Mouse (Mus musculus): ENCODE measurements around the gene Slc7a8.

The Slc7a8 gene

GRCm38 (mm10) chr14:54781610-54782365 is at the start of gene Slc7a8:
Slc7a8 (minus strand) TSS chr14:54781946.
- DNase-seq (ENCODE audit: low read depth, low spot score), result no peak

DNA sequence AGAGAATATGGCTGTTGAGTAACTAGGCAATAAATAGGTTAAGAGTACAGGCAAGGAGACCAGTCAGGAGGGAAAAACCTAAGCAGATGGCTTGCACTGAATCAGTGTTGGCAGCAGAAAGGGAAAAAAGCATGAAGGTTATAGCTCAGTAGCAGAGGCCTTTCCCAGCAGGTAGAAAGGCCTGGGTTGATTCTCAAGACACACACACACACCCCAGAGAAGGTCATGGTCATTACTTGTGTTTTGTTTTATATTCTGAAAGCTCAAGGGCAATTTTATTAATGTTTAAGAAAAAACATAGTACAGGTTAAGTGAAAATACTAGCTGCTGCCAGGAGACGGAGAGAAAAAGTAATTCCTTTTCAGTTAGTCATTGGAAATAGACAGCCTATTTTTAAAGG is 42.0 kb upstream of the Slc7a8 start:
- DNase-seq (ENCODE audit: low read depth, low spot score), result no peak

GRCm38 (mm10) chr14:54822301-54822700 is 40.6 kb upstream of the Slc7a8 start:
- DNase-seq (ENCODE audit: low read depth, low spot score), result no peak

DNA sequence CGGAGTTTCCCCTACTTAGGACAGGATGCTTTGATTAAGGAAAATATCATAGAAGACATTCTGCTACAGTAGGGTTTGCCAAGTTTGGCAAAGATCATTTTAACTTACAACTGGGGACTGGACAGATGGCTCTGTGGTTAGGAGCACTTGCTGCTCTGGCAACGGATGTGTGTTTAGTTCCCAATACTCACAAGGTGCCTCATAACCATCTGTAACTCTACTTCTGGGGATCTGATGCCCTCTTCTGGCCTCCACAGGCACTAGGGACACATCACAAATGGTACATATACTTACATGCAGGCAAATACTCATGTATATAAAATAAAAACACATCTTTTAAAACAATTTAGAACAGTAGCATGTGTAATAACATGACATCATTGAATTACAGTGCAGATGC is 36.0 kb upstream of the Slc7a8 start:
- peak; percentile 34 for DNase-seq (ENCODE audit: low read depth, low spot score)

- DNase-seq (ENCODE audit: low read depth, low spot score), result no peak
Measured at GRCm38 (mm10) chr14:54815737-54816136, 34.0 kb upstream of the Slc7a8 start.

GRCm38 (mm10) chr14:54813991-54814390 is 32.2 kb upstream of the Slc7a8 start, which contains the start of gene Rnf212b:
Rnf212b (plus strand) TSS chr14:54814141.
- DNase-seq (ENCODE audit: low read depth, low spot score), result no peak

GRCm38 (mm10) chr14:54809668-54810033 is 27.9 kb upstream of the Slc7a8 start:
- no peak for DNase-seq (ENCODE audit: low read depth, low spot score)

DNA sequence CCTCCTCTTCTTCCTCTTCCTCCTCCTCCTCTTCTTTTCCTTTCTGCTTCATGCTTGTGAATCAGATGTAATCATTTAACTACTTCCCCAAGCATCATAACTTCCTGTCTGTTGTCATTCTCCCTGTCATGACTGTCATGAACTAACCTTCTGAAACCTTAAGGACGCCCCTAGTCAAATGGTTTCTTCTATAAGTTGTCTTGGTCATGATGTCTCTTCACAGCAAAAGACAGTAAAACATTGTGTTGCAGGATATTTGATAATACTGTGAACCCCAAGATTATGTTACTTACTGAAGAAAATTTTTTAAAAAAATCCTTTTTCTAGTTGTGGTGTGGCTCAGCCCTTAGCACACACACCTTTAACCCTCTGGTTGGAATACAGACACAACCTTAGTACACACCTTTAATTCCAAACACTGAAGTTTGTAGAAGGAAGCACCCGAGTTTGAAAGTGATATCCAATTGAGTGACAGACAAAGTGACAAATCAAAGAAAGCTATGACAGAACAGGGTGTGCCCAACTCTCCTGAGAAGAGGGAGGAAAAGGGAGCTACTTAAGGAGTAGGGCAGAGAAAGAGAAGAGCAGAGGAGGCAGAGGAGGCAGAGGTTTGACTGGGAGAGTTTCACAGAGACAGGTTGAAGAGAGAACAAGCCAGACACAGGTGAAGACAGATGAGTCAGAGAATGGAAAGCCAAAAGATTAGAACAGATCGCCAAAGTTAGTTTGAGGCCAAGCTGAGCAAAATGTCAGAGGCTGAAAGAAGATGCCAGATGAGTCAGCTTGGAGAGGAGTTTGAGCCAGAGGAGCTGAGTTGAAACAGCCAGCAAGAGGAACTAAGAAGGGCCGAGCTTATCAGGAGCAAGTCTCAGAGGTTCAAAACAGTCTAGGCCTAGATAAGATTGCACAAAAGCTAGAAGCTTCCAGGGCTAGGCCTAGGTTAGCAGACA is 27.2 kb upstream of the Slc7a8 start:
- peak; percentile 56 for DNase-seq (ENCODE audit: low read depth, low spot score)

- DNase-seq (ENCODE audit: low read depth, low spot score), result no peak
Measured at GRCm38 (mm10) chr14:54806124-54806523, 24.4 kb upstream of the Slc7a8 start.

DNA sequence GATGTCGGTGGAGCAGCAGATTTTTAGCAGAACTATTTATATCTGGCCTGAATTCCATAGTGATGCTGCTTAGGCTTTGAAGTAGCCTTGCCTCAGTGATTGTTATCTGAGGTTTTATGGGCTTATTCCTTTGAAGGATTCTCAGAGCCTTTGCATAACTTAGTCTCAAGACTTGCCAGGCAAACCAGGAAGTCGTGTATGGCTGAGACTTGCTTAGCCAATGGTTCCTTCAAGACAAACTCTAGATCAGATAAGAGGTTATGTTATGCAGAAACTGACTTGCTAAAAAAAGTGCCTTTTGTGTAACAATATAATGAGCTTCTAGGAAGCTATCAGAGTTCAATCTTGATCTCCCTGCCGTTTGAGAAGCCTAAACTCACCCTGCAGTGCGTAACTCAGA is 20.7 kb upstream of the Slc7a8 start:
- no peak for DNase-seq (ENCODE audit: low read depth, low spot score)

GRCm38 (mm10) chr14:54799686-54800085 is 17.9 kb upstream of the Slc7a8 start:
- no peak for DNase-seq (ENCODE audit: low read depth, low spot score)

GRCm38 (mm10) chr14:54796760-54797159 is 15.0 kb upstream of the Slc7a8 start:
- DNase-seq (ENCODE audit: low read depth, low spot score), result no peak

- no peak for DNase-seq (ENCODE audit: low read depth, low spot score)
Measured at GRCm38 (mm10) chr14:54795901-54796300, 14.2 kb upstream of the Slc7a8 start.

- DNase-seq (ENCODE audit: low read depth, low spot score), result no peak
Measured at GRCm38 (mm10) chr14:54793894-54794830, 12.4 kb upstream of the Slc7a8 start.

- no peak for DNase-seq (ENCODE audit: low read depth, low spot score)
Measured at GRCm38 (mm10) chr14:54793351-54793750, 11.6 kb upstream of the Slc7a8 start.

DNA sequence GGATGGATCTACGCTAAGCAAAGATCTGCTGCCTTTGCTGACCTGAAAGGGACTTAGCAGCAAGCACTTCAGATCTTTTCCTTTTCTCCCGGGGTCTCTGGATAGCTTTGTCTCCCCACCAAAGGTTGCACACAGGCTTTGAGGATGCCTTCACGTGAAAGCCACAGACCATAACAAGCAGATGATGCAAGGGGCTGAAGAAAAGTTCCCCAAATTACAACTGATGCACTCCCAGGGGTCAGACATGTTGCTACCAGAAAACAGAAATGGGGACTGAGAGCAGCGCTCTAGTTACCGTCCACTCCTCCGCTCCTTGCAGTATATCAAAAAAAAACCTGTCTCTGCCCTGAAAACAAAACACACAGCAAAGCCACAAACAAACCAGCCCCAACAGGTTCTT is 10.4 kb upstream of the Slc7a8 start:
- DNase-seq (ENCODE audit: low read depth, low spot score), result no peak

DNA sequence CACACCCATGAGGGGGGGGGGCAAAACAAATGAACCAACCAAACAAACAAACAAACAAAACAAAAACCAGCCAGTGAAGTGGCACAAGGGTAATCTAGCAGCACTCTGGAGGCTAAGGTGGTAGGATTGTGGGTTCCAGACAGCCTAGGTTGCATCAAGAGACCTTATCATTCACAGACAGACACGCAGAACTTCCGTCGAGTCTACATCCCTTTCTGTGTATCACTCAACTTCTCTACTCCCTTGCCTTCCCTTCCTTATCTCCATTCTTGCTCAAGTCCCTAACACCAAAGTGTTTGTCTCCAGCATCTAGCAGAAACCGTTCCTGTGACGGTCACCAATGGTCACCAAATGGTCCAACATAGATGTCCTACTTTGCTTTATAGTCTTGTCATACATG is 6.5 kb upstream of the Slc7a8 start:
- no peak for DNase-seq (ENCODE audit: low read depth, low spot score)

GRCm38 (mm10) chr14:54787226-54787625 is 5.5 kb upstream of the Slc7a8 start:
- no peak for DNase-seq (ENCODE audit: low read depth, low spot score)

DNA sequence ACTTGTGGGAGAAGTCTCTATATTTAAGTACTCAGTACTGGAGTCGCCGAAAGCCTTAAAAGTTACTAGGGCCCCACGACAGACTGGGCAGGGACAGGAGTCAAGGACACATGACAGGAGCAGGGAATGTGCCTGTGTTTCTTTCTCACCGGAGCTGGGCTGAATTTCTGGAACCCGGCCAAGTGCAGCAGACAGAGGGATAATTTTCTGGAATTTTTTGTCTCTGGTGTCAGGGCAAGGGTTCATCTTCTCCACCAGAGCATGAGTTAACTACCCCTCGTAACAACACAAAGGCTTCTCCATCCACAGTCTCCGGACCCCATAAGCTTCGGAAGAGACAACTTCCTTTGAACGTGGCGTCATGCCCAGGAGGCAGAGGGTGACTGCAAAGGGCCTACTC is 4.7 kb upstream of the Slc7a8 start:
- DNase-seq (ENCODE audit: low read depth, low spot score), result peak; percentile 1

DNA sequence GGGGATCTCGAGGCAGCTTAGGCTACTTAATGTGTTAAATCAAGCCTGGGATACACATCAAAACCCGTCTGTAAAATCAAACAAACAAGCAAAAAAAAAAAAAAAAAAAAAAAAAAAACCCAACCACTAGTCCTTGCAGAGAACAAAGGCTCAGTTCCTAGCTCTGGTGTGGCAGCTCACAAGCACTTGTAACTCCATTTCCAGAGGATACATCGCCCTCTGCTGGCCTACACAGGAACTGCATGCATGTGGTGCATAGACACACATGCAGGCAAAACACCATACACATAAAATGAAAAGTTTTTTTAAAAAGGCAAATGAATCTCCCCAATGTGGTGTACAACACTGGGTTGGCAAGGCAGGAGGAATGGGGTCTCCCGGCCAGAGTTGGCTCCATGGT is 4.2 kb upstream of the Slc7a8 start:
- peak; percentile 60 for DNase-seq (ENCODE audit: low read depth, low spot score)

- DNase-seq (ENCODE audit: low read depth, low spot score), result no peak
Measured at GRCm38 (mm10) chr14:54782971-54783370, 1.2 kb upstream of the Slc7a8 start.

All from 3T3-L1 (cell line).